Mouse (Mus musculus) stomach, embryonic 14.5 days (tissue): ENCODE measurements around the gene Cdipt. TPM values are rescaled to one million over a fixed set of nuclear protein-coding genes. Genes with fewer than 3 reads are reported as not detected.
A peak's percentile ranks its signal among the peaks of the same experiment; 100 is the strongest.

Experiments
- ATAC-seq: fragments of 200-750 bp; cut with Nextera tagmentation; 2 replicates; pipeline ENCODE4 v1.8.0; 2017; ENCODE audit warnings: low read depth, moderate TSS enrichment; ENCODE audit not compliant: insufficient number of reproducible peaks, insufficient read depth, low FRiP score
- H3K27ac ChIP-seq: fragments of 300-500 bp; sonication (generic); 2 replicates; pipeline ENCODE4 v1.5.1; 2014; ENCODE audit warnings: mild to moderate bottlenecking, low read length, moderate library complexity, mixed read lengths
- H3K27me3 ChIP-seq: fragments of 300-500 bp; sonication (generic); 2 replicates; pipeline ENCODE4 v1.6.1; 2014; ENCODE audit warnings: low read length, control low read depth, mixed read lengths; ENCODE audit not compliant: control insufficient read depth, insufficient read depth
- H3K36me3 ChIP-seq: fragments of 300-500 bp; sonication (generic); 2 replicates; pipeline ENCODE4 v1.6.1; 2014; ENCODE audit warnings: mild to moderate bottlenecking, control low read depth, low read length, moderate library complexity, mixed read lengths; ENCODE audit not compliant: control insufficient read depth, insufficient read depth
- H3K4me1 ChIP-seq: fragments of 300-500 bp; sonication (generic); 2 replicates; pipeline ENCODE4 v1.6.1; 2014; ENCODE audit warnings: low read length, control low read depth, mixed read lengths; ENCODE audit not compliant: control insufficient read depth, insufficient read depth
- H3K4me2 ChIP-seq: fragments of 300-500 bp; sonication (generic); replicated peaks from 2 replicates; pipeline ENCODE4 v1.6.1; 2014; ENCODE audit warnings: low read depth, low read length, control low read depth
- H3K4me3 ChIP-seq: fragments of 300-500 bp; sonication (generic); 2 replicates; pipeline ENCODE4 v1.5.1; 2014; ENCODE audit warnings: low read depth, low read length, control low read depth
- H3K9ac ChIP-seq: fragments of 300-500 bp; sonication (generic); replicated peaks from 2 replicates; pipeline ENCODE4 v1.6.1; 2014; ENCODE audit warnings: low read depth, mild to moderate bottlenecking, control low read depth, low read length, moderate library complexity, mixed read lengths
- H3K9me3 ChIP-seq: fragments of 300-500 bp; sonication (generic); 2 replicates; pipeline ENCODE4 v1.6.1; 2016; ENCODE audit warnings: low read depth, low read length, control low read depth; ENCODE audit not compliant: control insufficient read depth
- WGBS: fragments of 180-500 bp; shearing (Covaris S2); extraction: QIAGEN DNeasy Blood & Tissue Kit; methylation state at CpG from one replicate; pipeline ENCODE4 v1.1.7; 2014; 5-methylcytosine and 5-hydroxymethylcytosine counted together
- polyA plus RNA-seq: library from polyadenylated mRNA; unstranded; fragments of >200 nt; fragmentation: Nextera tagmentation; extraction: Ambion mirVana; gene quantifications from 2 replicates; pipeline ENCODE4 v1.2.1, GENCODE M21; 2014

Gene Cdipt
- polyA plus RNA-seq, 1 experiment from 2014 or later = 96.8 TPM

- peaks cover 46% of the 10 kb centered on the region for H3K36me3 ChIP-seq
- H3K27me3 ChIP-seq = no peaks in the 10 kb centered on the region
- WGBS = 63% methylated on average over 8 of the region's 8 CpGs
- peak overlapping the region; percentile 37 for H3K9ac ChIP-seq
- peak overlapping the region; percentile 95 for H3K4me3 ChIP-seq
- no peak for ATAC-seq
- H3K4me2 ChIP-seq = peak overlapping the region; percentile 53
- peak overlapping the region; percentile 99 for H3K27ac ChIP-seq
- H3K9me3 ChIP-seq = no peaks in the 10 kb centered on the region
- peaks cover 25% of the 10 kb centered on the region for H3K4me1 ChIP-seq
Measured at GRCm38 (mm10) chr7:127027885-127028284, 52.2 kb downstream of the Cdipt start.

Other genes with a start within 250 kb of the Cdipt start
- 98.4 and 105 TPM in 2 replicates for gene Mapk3, start 216.3 kb upstream of the Cdipt start, polyA plus RNA-seq
- 1.6 and 2.8 TPM in 2 replicates for gene Gdpd3, start 209.6 kb upstream of the Cdipt start, polyA plus RNA-seq
- gene Ypel3, start 199.0 kb upstream of the Cdipt start, polyA plus RNA-seq = 103 and 116 TPM in 2 replicates
- gene Tbx6, start 194.4 kb upstream of the Cdipt start, polyA plus RNA-seq = 0.56 and 0.95 TPM in 2 replicates
- gene Ppp4c, start 183.4 kb upstream of the Cdipt start, polyA plus RNA-seq = 239 and 258 TPM in 2 replicates
- 1.1 and 1.8 TPM in 2 replicates for gene Fam57b, start 178.2 kb upstream of the Cdipt start, polyA plus RNA-seq
- not detected in 2 replicates for gene 4930451I11Rik, start 144.3 kb upstream of the Cdipt start, polyA plus RNA-seq
- gene Doc2a, start 128.5 kb upstream of the Cdipt start, polyA plus RNA-seq = 0.75 and 2.0 TPM in 2 replicates
- gene Hirip3, start 113.9 kb upstream of the Cdipt start, polyA plus RNA-seq = 20.2 and 21.2 TPM in 2 replicates
- 78.2 and 80.3 TPM in 2 replicates for gene Ino80e, start 113.5 kb upstream of the Cdipt start, polyA plus RNA-seq
- gene Taok2, start 91.2 kb upstream of the Cdipt start, polyA plus RNA-seq = 28.0 and 30.2 TPM in 2 replicates
- 29.5 and 33.4 TPM in 2 replicates for gene Tmem219, start 53.0 kb upstream of the Cdipt start, polyA plus RNA-seq
- 14.7 and 16.1 TPM in 2 replicates for gene Kctd13, start 47.0 kb upstream of the Cdipt start, polyA plus RNA-seq
- 0.35 and 0.36 TPM in 2 replicates for gene Asphd1, start 26.3 kb upstream of the Cdipt start, polyA plus RNA-seq
- gene Sez6l2, start 25.4 kb upstream of the Cdipt start, polyA plus RNA-seq = 2.9 and 3.6 TPM in 2 replicates
- gene Cdiptos, start 184 bp downstream of the Cdipt start, polyA plus RNA-seq = 1.6 and 2.8 TPM in 2 replicates
- 11.4 and 12.4 TPM in 2 replicates for gene Mvp, start 38.7 kb downstream of the Cdipt start, polyA plus RNA-seq
- not detected in 2 replicates for gene Pagr1b, start 40.6 kb downstream of the Cdipt start, polyA plus RNA-seq
- gene Pagr1a, start 41.4 kb downstream of the Cdipt start, polyA plus RNA-seq = 13.9 and 55.8 TPM in 2 replicates
- 32.8 and 68.9 TPM in 2 replicates for gene Gm42742, start 45.2 kb downstream of the Cdipt start, polyA plus RNA-seq
- 15.5 and 16.0 TPM in 2 replicates for gene Prrt2, start 45.3 kb downstream of the Cdipt start, polyA plus RNA-seq
- gene Maz, start 51.1 kb downstream of the Cdipt start, polyA plus RNA-seq = 50.3 and 54.5 TPM in 2 replicates
- 116 and 117 TPM in 2 replicates for gene Kif22, start 66.6 kb downstream of the Cdipt start, polyA plus RNA-seq
- not detected in 2 replicates for gene Zg16, start 111.4 kb downstream of the Cdipt start, polyA plus RNA-seq
- gene AI467606, start 115.4 kb downstream of the Cdipt start, polyA plus RNA-seq = 5.3 and 7.2 TPM in 2 replicates
- 1.4 and 2.2 TPM in 2 replicates for gene Qprt, start 146.3 kb downstream of the Cdipt start, polyA plus RNA-seq
- gene Spn, start 161.9 kb downstream of the Cdipt start, polyA plus RNA-seq = 0.31 and 0.33 TPM in 2 replicates
- gene Cd2bp2, start 220.1 kb downstream of the Cdipt start, polyA plus RNA-seq = 44.6 and 49.5 TPM in 2 replicates
- gene Tbc1d10b, start 232.6 kb downstream of the Cdipt start, polyA plus RNA-seq = 15.1 and 18.7 TPM in 2 replicates
- gene Mylpf, start 233.0 kb downstream of the Cdipt start, polyA plus RNA-seq = 9.7 TPM in 2 replicates